Mouse (Mus musculus): Measurements from ENCODE around the gene Myo9a. TPM values are rescaled to one million over a fixed set of nuclear protein-coding genes. Genes with fewer than 3 reads are reported as not detected.
A peak's percentile ranks its signal among the peaks of the same experiment; 100 is the strongest.

The Myo9a gene
- polyA plus RNA-seq, 1 experiment from 2014 or later, result 14.5 TPM

DNA sequence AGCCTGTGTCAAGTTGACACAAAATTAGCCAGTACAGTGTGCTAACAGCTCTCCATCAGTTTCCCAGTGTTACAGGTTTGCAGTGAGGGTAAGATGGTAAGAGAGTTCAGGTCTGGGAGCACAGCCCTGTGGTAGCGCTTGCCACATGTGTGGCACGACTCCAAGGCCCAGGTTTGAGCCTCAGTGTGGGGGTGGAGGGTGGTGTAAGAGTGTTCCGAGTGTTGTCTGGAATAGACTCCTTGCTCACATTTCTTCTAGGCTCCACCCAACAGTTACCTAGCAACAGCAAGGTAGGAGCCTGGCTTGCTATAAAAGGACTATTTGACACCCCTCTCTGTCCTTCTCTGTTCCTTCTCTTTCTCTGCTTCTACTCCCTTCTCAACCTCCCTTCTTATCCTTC is 213.7 kb downstream of the Myo9a start:
- H3K4me3 ChIP-seq (replicated peaks; ENCODE audit: low read depth, low read length), result no peak overlapping the region
- WGBS, result 40% methylated on average over 3 of the region's 3 CpGs
- H3K36me3 ChIP-seq (ENCODE audit: insufficient read depth, low read length), result no peaks in the 10 kb centered on the region
- no peaks in the 10 kb centered on the region for H3K9me3 ChIP-seq (replicated peaks; ENCODE audit: low read length)
- no peak overlapping the region for H3K4me2 ChIP-seq (ENCODE audit: low read length)
- H3K4me1 ChIP-seq (replicated peaks; ENCODE audit: insufficient read depth, low read length), result no peaks in the 10 kb centered on the region
- DNase-seq (ENCODE audit: low spot score) (no peak), ATAC-seq (replicated peaks; ENCODE audit: low FRiP score, low read depth) (no peak)
- no peak for TF ChIP-seq CTCF (IDR thresholded peaks at IDR 0.05; ENCODE audit: low read depth)
- no peaks in the 10 kb centered on the region for H3K27me3 ChIP-seq (ENCODE audit: insufficient read depth, low read length)
- no peak overlapping the region for H3K27ac ChIP-seq
- no peak overlapping the region for H3K9ac ChIP-seq (ENCODE audit: low read depth, low read length)

- Histone ChIP-seq H3K9ac (ENCODE audit: low read depth, low read length) (no peak overlapping the region), H3K4me2 (ENCODE audit: low read length) (no peak overlapping the region), H3K4me1 (replicated peaks; ENCODE audit: insufficient read depth, low read length) (no peaks in the 10 kb centered on the region), H3K27ac (no peak overlapping the region), H3K27me3 (ENCODE audit: insufficient read depth, low read length) (no peaks in the 10 kb centered on the region), H3K4me3 (replicated peaks; ENCODE audit: low read depth, low read length) (no peak overlapping the region), H3K36me3 (ENCODE audit: insufficient read depth, low read length) (no peaks in the 10 kb centered on the region), H3K9me3 (replicated peaks; ENCODE audit: low read length) (no peaks in the 10 kb centered on the region)
- DNase-seq (ENCODE audit: low spot score) (no peak), ATAC-seq (replicated peaks; ENCODE audit: low FRiP score, low read depth) (no peak)
- TF ChIP-seq CTCF (IDR thresholded peaks at IDR 0.05; ENCODE audit: low read depth), result no peak
- 73% methylated on average over 10 of the region's 10 CpGs for WGBS
Observed at GRCm38 (mm10) chr9:59965046-59965445, 214.3 kb downstream of the Myo9a start.

GRCm38 (mm10) chr9:59969383-59969782 is 218.7 kb downstream of the Myo9a start:
- DNase-seq (ENCODE audit: low spot score) (peak; percentile 88), ATAC-seq (replicated peaks; ENCODE audit: low FRiP score, low read depth) (no peak)
- Histone ChIP-seq H3K4me3 (replicated peaks; ENCODE audit: low read depth, low read length) (no peak overlapping the region), H3K9ac (ENCODE audit: low read depth, low read length) (no peak overlapping the region), H3K36me3 (ENCODE audit: insufficient read depth, low read length) (no peaks in the 10 kb centered on the region), H3K4me2 (ENCODE audit: low read length) (no peak overlapping the region), H3K4me1 (replicated peaks; ENCODE audit: insufficient read depth, low read length) (no peaks in the 10 kb centered on the region), H3K27ac (no peak overlapping the region), H3K9me3 (replicated peaks; ENCODE audit: low read length) (no peaks in the 10 kb centered on the region), H3K27me3 (ENCODE audit: insufficient read depth, low read length) (no peaks in the 10 kb centered on the region)
- 26% methylated on average over 6 of the region's 6 CpGs for WGBS
- TF ChIP-seq CTCF (IDR thresholded peaks at IDR 0.05; ENCODE audit: low read depth), result peak; percentile 89

DNA sequence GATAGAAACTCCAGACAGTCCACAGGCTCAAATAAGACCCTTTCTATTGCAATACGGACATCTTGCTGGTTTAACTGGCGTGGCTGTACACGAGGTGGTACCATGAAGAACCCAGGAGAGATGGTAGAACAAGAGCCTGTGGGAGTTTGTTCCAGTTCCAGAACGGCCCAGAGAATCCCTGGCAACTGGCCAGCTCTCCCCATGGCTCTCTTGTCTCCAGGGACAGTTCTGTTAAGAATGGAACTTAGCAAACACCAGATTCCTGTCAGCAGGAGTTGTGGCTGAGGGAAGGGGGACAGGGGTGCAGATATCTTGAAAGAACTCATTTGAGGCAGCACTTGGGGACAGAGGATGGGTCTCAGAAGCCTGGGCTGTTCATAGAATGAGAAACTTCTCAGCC is 220.6 kb downstream of the Myo9a start:
- Histone ChIP-seq H3K4me3 (replicated peaks; ENCODE audit: low read depth, low read length) (no peak overlapping the region), H3K36me3 (ENCODE audit: insufficient read depth, low read length) (no peaks in the 10 kb centered on the region), H3K27me3 (ENCODE audit: insufficient read depth, low read length) (no peaks in the 10 kb centered on the region), H3K27ac (no peak overlapping the region), H3K9ac (ENCODE audit: low read depth, low read length) (no peak overlapping the region), H3K4me1 (replicated peaks; ENCODE audit: insufficient read depth, low read length) (no peaks in the 10 kb centered on the region), H3K9me3 (replicated peaks; ENCODE audit: low read length) (no peaks in the 10 kb centered on the region), H3K4me2 (ENCODE audit: low read length) (no peak overlapping the region)
- WGBS, result 70% methylated on average over 4 of the region's 4 CpGs
- TF ChIP-seq CTCF (IDR thresholded peaks at IDR 0.05; ENCODE audit: low read depth), result no peak
- DNase-seq (ENCODE audit: low spot score), result no peak
- ATAC-seq (replicated peaks; ENCODE audit: low FRiP score, low read depth), result no peak

Other genes starting within 250 kb of the Myo9a start
- gene Hexa, start 211.4 kb upstream of the Myo9a start, polyA plus RNA-seq (2015; fragmentation: Nextera tagmentation; extraction: Ambion mirVana), result 57.0 and 62.7 TPM in 2 replicates
- 0.11 TPM in 1 of 2 replicates, not detected in the other for gene Tmem202, start 211.0 kb upstream of the Myo9a start, polyA plus RNA-seq (2015; fragmentation: Nextera tagmentation; extraction: Ambion mirVana)
- gene Celf6, start 173.0 kb upstream of the Myo9a start, polyA plus RNA-seq (2015; fragmentation: Nextera tagmentation; extraction: Ambion mirVana), result 0.05 and 0.14 TPM in 2 replicates
- 15.7 and 16.1 TPM in 2 replicates for gene Parp6, start 133.6 kb upstream of the Myo9a start, polyA plus RNA-seq (2015; fragmentation: Nextera tagmentation; extraction: Ambion mirVana)
- gene Pkm, start 94.5 kb upstream of the Myo9a start, polyA plus RNA-seq (2015; fragmentation: Nextera tagmentation; extraction: Ambion mirVana), result 647 and 692 TPM in 2 replicates
- gene Gramd2, start 70.8 kb upstream of the Myo9a start, polyA plus RNA-seq (2015; fragmentation: Nextera tagmentation; extraction: Ambion mirVana), result 1.2 and 1.4 TPM in 2 replicates
- gene Senp8, start 186 bp upstream of the Myo9a start, polyA plus RNA-seq (2015; fragmentation: Nextera tagmentation; extraction: Ambion mirVana), result 8.6 and 9.2 TPM in 2 replicates
- 0.17 TPM in 1 of 2 replicates, not detected in the other for gene Nr2e3, start 209.8 kb downstream of the Myo9a start, polyA plus RNA-seq (2015; fragmentation: Nextera tagmentation; extraction: Ambion mirVana)